Mouse (Mus musculus) stomach, postnatal 0 days (tissue): Measurements from ENCODE around the gene Dnase2a. TPM values are rescaled to one million over a fixed set of nuclear protein-coding genes. Genes with fewer than 3 reads are reported as not detected.
A peak's percentile ranks its signal among the peaks of the same experiment; 100 is the strongest.

Experiments
- ATAC-seq: fragments of 200-750 bp; cut with Nextera tagmentation; 2 replicates; pipeline ENCODE4 v1.8.0; 2017; ENCODE audit not compliant: low FRiP score, low TSS enrichment
- DNase-seq: peaks from one replicate; pipeline ENCODE4 v3.0.0-alpha.2; 2016; ENCODE audit warnings: low spot score
- H3K27ac ChIP-seq: fragments of 300-500 bp; sonication (generic); replicated peaks from 2 replicates; pipeline ENCODE4 v1.5.1; 2014; ENCODE audit warnings: mild to moderate bottlenecking, control low read depth
- H3K27me3 ChIP-seq: fragments of 300-500 bp; sonication (generic); 2 replicates; pipeline ENCODE4 v1.6.1; 2014; ENCODE audit warnings: low read length; ENCODE audit not compliant: control insufficient read depth, insufficient read depth
- H3K36me3 ChIP-seq: fragments of 300-500 bp; sonication (generic); 2 replicates; pipeline ENCODE4 v1.6.1; 2014; ENCODE audit warnings: low read length, mixed read lengths; ENCODE audit not compliant: control insufficient read depth, insufficient read depth
- H3K4me1 ChIP-seq: fragments of 300-500 bp; sonication (generic); replicated peaks from 2 replicates; pipeline ENCODE4 v1.6.1; 2014; ENCODE audit warnings: antibody characterized with exemption; ENCODE audit not compliant: control insufficient read depth, insufficient read depth
- H3K4me2 ChIP-seq: fragments of 300-500 bp; sonication (generic); replicated peaks from 2 replicates; pipeline ENCODE4 v1.6.1; 2014; ENCODE audit warnings: low read depth, mild to moderate bottlenecking, control low read depth, moderate library complexity
- H3K4me3 ChIP-seq: fragments of 300-500 bp; sonication (generic); 2 replicates; pipeline ENCODE4 v1.5.1; 2014; ENCODE audit warnings: low read depth, low read length, control low read depth
- H3K9ac ChIP-seq: fragments of 300-500 bp; sonication (generic); 2 replicates; pipeline ENCODE4 v1.6.1; 2014; ENCODE audit warnings: mild to moderate bottlenecking, low read length, control low read depth, mixed read lengths
- H3K9me3 ChIP-seq: fragments of 300-500 bp; sonication (generic); 2 replicates; pipeline ENCODE4 v1.6.1; 2016; ENCODE audit warnings: low read length; ENCODE audit not compliant: control insufficient read depth
- CTCF ChIP-seq: IDR thresholded peaks from 2 replicates; pipeline ENCODE4 v1.5.1; 2016; ENCODE audit warnings: antibody characterized with exemption, low read depth, mild to moderate bottlenecking, moderate library complexity
- EP300 ChIP-seq: optimal IDR thresholded peaks from 2 replicates; pipeline ENCODE3; 2016; ENCODE audit warnings: antibody characterized with exemption
- WGBS: fragments of 180-500 bp; shearing (Covaris S2); extraction: QIAGEN DNeasy Blood & Tissue Kit; methylation state at CpG from one replicate; pipeline ENCODE4 v1.1.7; 2014; 5-methylcytosine and 5-hydroxymethylcytosine counted together
- polyA plus RNA-seq: library from polyadenylated mRNA; unstranded; fragments of >200 nt; fragmentation: Nextera tagmentation; extraction: Ambion mirVana; gene quantifications from 2 replicates; pipeline ENCODE4 v1.2.1, GENCODE M21; 2015

Gene Dnase2a
- polyA plus RNA-seq, 1 experiment from 2014 or later, result 17.4 TPM

GRCm38 (mm10) chr8:84877297-84878035, 30.9 kb upstream of the Dnase2a start:
- Histone ChIP-seq H3K4me2 (no peak overlapping the region), H3K9ac (no peak overlapping the region), H3K27me3 (no peaks in the 10 kb centered on the region), H3K27ac (no peak overlapping the region), H3K36me3 (no peaks in the 10 kb centered on the region), H3K4me3 (no peak overlapping the region), H3K9me3 (no peaks in the 10 kb centered on the region), H3K4me1 (peaks cover under 1% of the 10 kb centered on the region)
- 61% methylated on average over 3 of the region's 3 CpGs for WGBS
- ATAC-seq (no peak), DNase-seq (no peak)
- TF ChIP-seq CTCF (no peak), EP300 (no peak)

DNA sequence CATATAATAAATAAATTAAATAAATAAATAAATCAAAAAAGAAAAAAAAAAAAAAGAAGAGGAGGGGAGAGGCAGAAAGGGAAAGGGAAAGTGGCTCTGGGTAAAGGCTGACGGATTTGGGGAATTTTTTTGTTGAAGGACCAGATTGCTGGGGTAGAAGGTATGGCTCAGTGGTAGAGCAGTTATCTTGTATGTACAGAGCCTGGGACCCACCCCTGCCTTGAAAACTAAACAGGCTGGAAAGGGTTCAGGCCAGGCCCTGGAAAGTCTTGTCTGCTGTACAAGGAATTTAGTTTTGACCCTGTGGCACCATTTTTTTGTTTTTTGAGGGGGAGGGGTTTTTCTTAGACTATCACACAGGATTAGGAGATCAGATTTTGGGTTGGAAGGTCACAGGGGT, 29.4 kb upstream of the Dnase2a start:
- Histone ChIP-seq H3K27me3 (no peaks in the 10 kb centered on the region), H3K36me3 (no peaks in the 10 kb centered on the region), H3K27ac (no peak overlapping the region), H3K9ac (no peak overlapping the region), H3K4me1 (no peaks in the 10 kb centered on the region), H3K4me2 (no peak overlapping the region), H3K9me3 (no peaks in the 10 kb centered on the region), H3K4me3 (no peak overlapping the region)
- 76% methylated on average over 1 of the region's 1 CpGs for WGBS
- DNase-seq (no peak), ATAC-seq (no peak)
- TF ChIP-seq CTCF (no peak), EP300 (no peak)

GRCm38 (mm10) chr8:84884728-84885127, 23.6 kb upstream of the Dnase2a start:
- TF ChIP-seq EP300 (no peak), CTCF (no peak)
- H3K4me3 ChIP-seq, result no peak overlapping the region
- no peak overlapping the region for H3K4me2 ChIP-seq
- H3K9me3 ChIP-seq, result no peaks in the 10 kb centered on the region
- peaks cover 7% of the 10 kb centered on the region; the same call in 1 of the 2 replicates for H3K36me3 ChIP-seq
- ATAC-seq, result no peak
- 88% methylated on average over 4 of the region's 4 CpGs for WGBS
- H3K27me3 ChIP-seq, result no peaks in the 10 kb centered on the region
- no peak for DNase-seq
- H3K9ac ChIP-seq, result no peak overlapping the region
- H3K27ac ChIP-seq, result no peak overlapping the region
- H3K4me1 ChIP-seq, result no peaks in the 10 kb centered on the region

DNA sequence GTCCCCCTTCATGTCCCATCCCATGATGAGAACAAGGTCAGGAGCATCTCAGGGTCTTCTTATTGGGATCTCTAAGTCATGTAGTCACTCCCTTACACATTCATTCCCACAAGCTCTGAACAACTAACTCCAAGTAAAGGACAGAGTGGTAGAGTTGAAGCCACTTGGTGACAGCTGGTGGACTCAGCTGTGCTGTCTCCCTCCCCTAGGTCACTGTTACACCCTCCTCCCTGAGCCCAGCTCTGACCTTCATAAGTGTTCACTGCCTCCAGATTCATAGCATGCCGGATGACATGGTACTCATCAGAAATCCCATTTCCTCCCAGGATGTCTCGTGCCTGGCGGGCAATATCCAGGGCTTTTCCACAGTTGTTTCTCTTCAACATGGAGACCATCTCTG, 20.1 kb upstream of the Dnase2a start:
- Histone ChIP-seq H3K27ac (no peak overlapping the region), H3K4me1 (0 out of 2 replicates have a peak, but pooled peaks cover 3% of the 10 kb centered on the region), H3K4me2 (no peak overlapping the region), H3K9ac (no peak overlapping the region), H3K9me3 (no peaks in the 10 kb centered on the region), H3K27me3 (no peaks in the 10 kb centered on the region), H3K4me3 (no peak overlapping the region), H3K36me3 (peaks cover 10% of the 10 kb centered on the region; the same call in 1 of the 2 replicates)
- DNase-seq, result no peak
- WGBS, result 97% methylated on average over 3 of the region's 3 CpGs
- no peak for ATAC-seq
- TF ChIP-seq EP300, result no peak

DNA sequence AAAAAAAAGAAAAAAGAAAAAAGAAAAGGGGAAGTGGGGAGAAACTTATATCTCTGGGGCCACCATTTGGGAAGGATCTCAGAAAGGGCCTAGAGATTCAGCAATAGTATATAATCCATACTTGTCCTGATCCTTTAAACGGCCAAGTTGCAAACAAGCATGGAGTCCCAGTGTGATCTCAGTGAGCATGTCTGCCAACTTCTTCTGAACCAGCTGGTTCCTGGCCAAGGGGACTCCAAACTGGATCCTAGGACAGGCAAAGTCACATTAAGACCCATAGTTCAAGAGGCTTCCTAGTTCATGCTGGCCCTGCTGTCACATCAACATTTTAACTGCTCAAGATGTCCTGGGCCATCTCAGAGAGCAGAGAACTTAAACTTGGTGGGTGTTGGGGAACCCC, 19.2 kb upstream of the Dnase2a start:
- 0 out of 2 replicates have a peak, but pooled peaks cover 5% of the 10 kb centered on the region for H3K4me1 ChIP-seq
- H3K27me3 ChIP-seq, result no peaks in the 10 kb centered on the region
- 72% methylated on average over 1 of the region's 1 CpGs for WGBS
- no peaks in the 10 kb centered on the region for H3K9me3 ChIP-seq
- no peak overlapping the region for H3K9ac ChIP-seq
- no peak for TF ChIP-seq EP300
- TF ChIP-seq CTCF, result no peak
- no peak overlapping the region for H3K4me2 ChIP-seq
- H3K27ac ChIP-seq, result no peak overlapping the region
- ATAC-seq (no peak), DNase-seq (no peak)
- peaks cover 10% of the 10 kb centered on the region; the same call in 1 of the 2 replicates for H3K36me3 ChIP-seq
- H3K4me3 ChIP-seq, result no peak overlapping the region

GRCm38 (mm10) chr8:84892993-84893708, 15.2 kb upstream of the Dnase2a start:
- peaks cover 5% of the 10 kb centered on the region; the same call in 1 of the 2 replicates for H3K36me3 ChIP-seq
- H3K4me2 ChIP-seq, result peak overlapping the region; percentile 96
- WGBS, result 11% methylated on average over 31 of the region's 31 CpGs
- H3K9ac ChIP-seq, result peak overlapping the region; percentile 70
- no peak overlapping the region for H3K27ac ChIP-seq
- DNase-seq (no peak), ATAC-seq (no peak; the same call in 1 of the 2 replicates)
- no peaks in the 10 kb centered on the region for H3K9me3 ChIP-seq
- TF ChIP-seq CTCF (no peak), EP300 (no peak)
- H3K27me3 ChIP-seq, result no peaks in the 10 kb centered on the region
- 0 out of 2 replicates have a peak, but pooled peaks cover 5% of the 10 kb centered on the region for H3K4me1 ChIP-seq
- H3K4me3 ChIP-seq, result peak overlapping the region; percentile 60
